Mouse (Mus musculus) limb, embryonic 14.5 days (tissue): ENCODE results near the gene BC028528. TPM values are rescaled to one million over a fixed set of nuclear protein-coding genes. Genes with fewer than 3 reads are reported as not detected.
"Not testable (repeated sequence)": the region's sequence is repeated elsewhere in the genome, so short reads cannot be mapped to it uniquely, and the experiment has no call there.

Experiments
- ATAC-seq: fragments of 200-750 bp; cut with Nextera tagmentation; 2 replicates; pipeline ENCODE4 v1.8.0; 2017; ENCODE audit warnings: low read depth, moderate number of reproducible peaks, moderate TSS enrichment; ENCODE audit not compliant: low FRiP score
- DNase-seq: peaks from one replicate; pipeline ENCODE4 v3.0.0-alpha.2; 2015; ENCODE audit warnings: low spot score
- H3K27ac ChIP-seq: fragments of 300-500 bp; sonication (generic); replicated peaks from 2 replicates; pipeline ENCODE4 v1.5.1; 2014; ENCODE audit warnings: low read depth, mild to moderate bottlenecking, low read length, moderate library complexity, mixed read lengths
- H3K27me3 ChIP-seq: fragments of 300-500 bp; sonication (generic); 2 replicates; pipeline ENCODE4 v1.6.1; 2014; ENCODE audit warnings: low read length, mixed read lengths; ENCODE audit not compliant: control insufficient read depth, insufficient read depth
- H3K36me3 ChIP-seq: fragments of 300-500 bp; sonication (generic); 2 replicates; pipeline ENCODE4 v1.6.1; 2014; ENCODE audit warnings: mild to moderate bottlenecking, low read length, moderate library complexity, mixed read lengths; ENCODE audit not compliant: control insufficient read depth, insufficient read depth
- H3K4me1 ChIP-seq: fragments of 300-500 bp; sonication (generic); 2 replicates; pipeline ENCODE4 v1.6.1; 2014; ENCODE audit warnings: antibody characterized with exemption, low read length, mixed read lengths; ENCODE audit not compliant: control insufficient read depth, insufficient read depth
- H3K4me2 ChIP-seq: fragments of 300-500 bp; sonication (generic); replicated peaks from 2 replicates; pipeline ENCODE4 v1.6.1; 2014; ENCODE audit warnings: low read depth, mild to moderate bottlenecking, low read length, moderate library complexity; ENCODE audit not compliant: severe bottlenecking
- H3K4me3 ChIP-seq: fragments of 300-500 bp; sonication (generic); replicated peaks from 2 replicates; pipeline ENCODE4 v1.5.1; 2014; ENCODE audit warnings: low read length
- H3K9ac ChIP-seq: fragments of 300-500 bp; sonication (generic); 2 replicates; pipeline ENCODE4 v1.6.1; 2014; ENCODE audit warnings: mild to moderate bottlenecking, low read depth, low read length, moderate library complexity; ENCODE audit not compliant: severe bottlenecking
- H3K9me3 ChIP-seq: fragments of 300-500 bp; sonication (generic); 2 replicates; pipeline ENCODE4 v1.6.1; 2016; ENCODE audit warnings: low read length; ENCODE audit not compliant: control insufficient read depth
- POLR2A ChIP-seq: fragments of 200-500 bp; IDR thresholded peaks from 2 replicates; pipeline ENCODE4 v1.8.0; 2012; ENCODE audit warnings: inconsistent platforms, mild to moderate bottlenecking, moderate library complexity, borderline replicate concordance; ENCODE audit not compliant: insufficient read depth, insufficient read length; ENCODE audit errors: extremely low read depth
- WGBS: fragments of 180-500 bp; shearing (Covaris S2); extraction: QIAGEN DNeasy Blood & Tissue Kit; methylation state at CpG from one replicate; pipeline ENCODE4 v1.1.7; 2014; 5-methylcytosine and 5-hydroxymethylcytosine counted together
- polyA plus RNA-seq, 2 experiments: library from polyadenylated mRNA; depleted of rRNA in 1 of 2; stranded (reverse) in 1 of 2; unstranded in 1 of 2; fragments of >200 nt; fragmentation: Nextera tagmentation in 1 of 2; extraction: Ambion mirVana in 1 of 2; gene quantifications; 2 replicates each; pipeline versions ENCODE4 v1.2.1 to v1.2.3; 2012 to 2014

Gene BC028528
- polyA plus RNA-seq, 2 experiments = 16.6 to 20.6 TPM

GRCm38 (mm10) chr3:95901616-95902372, 10.0 kb upstream of the BC028528 start:
- Histone ChIP-seq H3K27me3 (no peaks in the 10 kb centered on the region), H3K4me3 (no peak overlapping the region), H3K9ac (no peak overlapping the region), H3K27ac (no peak overlapping the region), H3K36me3 (peaks cover 16% of the 10 kb centered on the region), H3K4me2 (0 out of 2 replicates have a peak overlapping the region, but pooled peaks have one; percentile 30), H3K9me3 (no peaks in the 10 kb centered on the region), H3K4me1 (peaks cover 26% of the 10 kb centered on the region)
- TF ChIP-seq POLR2A = no peak
- ATAC-seq (no peak), DNase-seq (no peak)
- WGBS = 56% methylated on average over 9 of the region's 9 CpGs

- no peaks in the 10 kb centered on the region for H3K27me3 ChIP-seq
- H3K4me1 ChIP-seq = peaks cover 17% of the 10 kb centered on the region; the same call in 1 of the 2 replicates
- DNase-seq = no peak
- no peaks in the 10 kb centered on the region for H3K9me3 ChIP-seq
- WGBS = 73% methylated on average over 13 of the region's 13 CpGs
- H3K4me2 ChIP-seq = no peak overlapping the region
- peaks cover 20% of the 10 kb centered on the region for H3K36me3 ChIP-seq
- TF ChIP-seq POLR2A = no peak
- no peak for ATAC-seq
- H3K4me3 ChIP-seq = no peak overlapping the region
- H3K27ac ChIP-seq = no peak overlapping the region
- no peak overlapping the region for H3K9ac ChIP-seq
Measured at GRCm38 (mm10) chr3:95899800-95900524, 8.2 kb upstream of the BC028528 start.

GRCm38 (mm10) chr3:95895501-95895900, 3.7 kb upstream of the BC028528 start:
- peaks cover 20% of the 10 kb centered on the region for H3K36me3 ChIP-seq
- H3K27ac ChIP-seq, H3K9ac ChIP-seq, H3K4me2 ChIP-seq, ATAC-seq, H3K4me3 ChIP-seq, DNase-seq, H3K9me3 ChIP-seq, H3K4me1 ChIP-seq, H3K27me3 ChIP-seq: not testable (repeated sequence)
- WGBS = 84% methylated on average over 7 of the region's 7 CpGs

DNA sequence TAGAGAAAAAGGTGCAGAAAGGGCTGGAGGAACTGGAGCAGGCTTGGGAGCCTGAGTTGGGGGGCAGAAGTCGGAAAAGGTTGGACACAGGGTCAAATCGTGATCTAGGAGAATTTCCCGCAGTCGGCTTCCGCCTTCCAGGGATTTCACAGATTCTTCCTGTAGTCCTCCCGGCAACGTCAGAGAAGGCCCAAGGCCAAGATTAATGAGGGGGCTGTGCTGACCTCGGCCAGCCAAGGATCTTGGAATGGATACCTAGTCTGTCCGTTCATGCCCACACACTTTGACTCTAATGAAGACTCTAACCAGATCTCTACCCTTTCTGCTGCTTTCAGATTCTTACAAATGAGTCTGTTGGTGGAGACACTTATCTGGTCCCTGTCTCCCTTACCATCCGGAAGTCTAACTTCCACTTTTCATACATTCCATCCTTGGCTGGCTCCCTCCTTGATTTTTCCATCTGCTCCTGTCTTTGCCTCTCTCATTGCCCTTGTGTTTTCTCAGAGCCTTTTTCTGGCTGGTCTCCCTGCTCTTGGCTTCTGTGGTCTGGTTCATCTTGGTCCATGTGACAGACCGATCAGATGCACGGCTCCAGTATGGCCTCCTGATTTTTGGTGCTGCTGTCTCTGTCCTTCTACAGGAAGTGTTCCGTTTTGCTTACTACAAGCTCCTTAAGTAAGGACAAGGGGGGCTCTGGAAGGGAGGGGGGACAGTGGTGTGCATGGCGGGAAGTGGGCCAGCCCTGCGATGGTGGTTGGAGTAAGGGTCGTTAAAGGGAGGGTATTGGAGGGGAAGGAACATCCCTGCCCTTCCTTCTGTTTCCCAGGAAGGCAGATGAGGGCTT, 2.7 kb upstream of the BC028528 start:
- peak overlapping the region; percentile 74 for H3K9ac ChIP-seq
- no peak for TF ChIP-seq POLR2A
- H3K27ac ChIP-seq = peak overlapping the region; percentile 56; the same call in 1 of the 2 replicates
- H3K4me3 ChIP-seq = peak overlapping the region; percentile 67
- H3K4me1 ChIP-seq = peaks cover 10% of the 10 kb centered on the region; the same call in 1 of the 2 replicates
- no peaks in the 10 kb centered on the region for H3K27me3 ChIP-seq
- H3K36me3 ChIP-seq = peaks cover 20% of the 10 kb centered on the region
- peak; percentile 27 for DNase-seq
- H3K4me2 ChIP-seq = peak overlapping the region; percentile 79
- 10% methylated on average over 15 of the region's 16 CpGs for WGBS
- no peak for ATAC-seq
- no peaks in the 10 kb centered on the region for H3K9me3 ChIP-seq

- H3K4me3 ChIP-seq = peak within 1 kb of the TSS; percentile 67
- H3K27me3 ChIP-seq, H3K9me3 ChIP-seq, H3K4me1 ChIP-seq: not testable (repeated sequence)
- H3K27ac ChIP-seq = peak within 1 kb of the TSS; percentile 77
- peak; percentile 64; the same call in 1 of the 2 replicates for TF ChIP-seq POLR2A
- peak within 1 kb of the TSS; percentile 79 for H3K4me2 ChIP-seq
- 0% methylated on average over 22 of the region's 43 CpGs for WGBS
- peak; percentile 98 for DNase-seq
- peak within 1 kb of the TSS; percentile 74 for H3K9ac ChIP-seq
- H3K36me3 ChIP-seq = peaks cover 15% of the 10 kb centered on the region
- ATAC-seq = peak; percentile 97
Measured at GRCm38 (mm10) chr3:95893606-95894316, 2.0 kb upstream of the BC028528 start, which contains the start of gene Aph1a. Gene Aph1a, plus strand, starts transcription at chr3:95893969.
